Mouse (Mus musculus) gastrocnemius, postnatal 25 days (tissue): ENCODE data around the gene Muc5b. TPM values are rescaled to one million over a fixed set of nuclear protein-coding genes. Genes with fewer than 3 reads are reported as not detected.
"Not testable (repeated sequence)": the region's sequence is repeated elsewhere in the genome, so short reads cannot be mapped to it uniquely, and the experiment has no call there.

Experiments
- DNase-seq: peaks from one replicate; pipeline ENCODE4 v3.0.0; 2022
- long read RNA-seq, 2 experiments: library from polyadenylated mRNA; stranded (forward); transcript quantifications; one replicate each; pipeline ENCODE4 v2.0.0; 2021
- total RNA-seq, 2 experiments: library from RNA; stranded (reverse); gene quantifications; 1 replicate in 1 of 2; 2 replicates in 1 of 2; pipeline ENCODE4 v1.2.3; 2021

Muc5b gene
- not detected for total RNA-seq
- long read RNA-seq, experiment 1, result 0 reads
- long read RNA-seq, experiment 2, result 0 reads

- DNase-seq, result no peak
These were observed at the start of gene Muc5b for GRCm38 (mm10) chr7:141838779-141839178. Gene Muc5b, plus strand, starts transcription at chr7:141839070.

- no peak for DNase-seq
These were observed 44.6 kb upstream of the Muc5b start for GRCm38 (mm10) chr7:141794251-141794650.

GRCm38 (mm10) chr7:141803206-141803605, 35.7 kb upstream of the Muc5b start:
- no peak for DNase-seq

GRCm38 (mm10) chr7:141805384-141805783, 33.5 kb upstream of the Muc5b start:
- DNase-seq, result no peak

GRCm38 (mm10) chr7:141807823-141808222, 31.0 kb upstream of the Muc5b start:
- DNase-seq, result not testable (repeated sequence)

GRCm38 (mm10) chr7:141809933-141810332, 28.9 kb upstream of the Muc5b start:
- not testable (repeated sequence) for DNase-seq

- no peak for DNase-seq
These were observed 25.5 kb upstream of the Muc5b start for GRCm38 (mm10) chr7:141813321-141813720.

GRCm38 (mm10) chr7:141815361-141815760, 23.5 kb upstream of the Muc5b start:
- peak; percentile 19 for DNase-seq

GRCm38 (mm10) chr7:141817355-141818075, 21.4 kb upstream of the Muc5b start:
- DNase-seq, result no peak

- no peak for DNase-seq
These were observed 20.6 kb upstream of the Muc5b start for GRCm38 (mm10) chr7:141818267-141818666.

- DNase-seq, result no peak
These were observed 16.1 kb upstream of the Muc5b start for GRCm38 (mm10) chr7:141822582-141823261.

GRCm38 (mm10) chr7:141823699-141824098, 15.2 kb upstream of the Muc5b start:
- DNase-seq, result no peak

GRCm38 (mm10) chr7:141824398-141824797, 14.5 kb upstream of the Muc5b start:
- no peak for DNase-seq

- no peak for DNase-seq
These were observed 2.9 kb upstream of the Muc5b start for GRCm38 (mm10) chr7:141835941-141836340.

GRCm38 (mm10) chr7:141836423-141836822, 2.4 kb upstream of the Muc5b start:
- DNase-seq, result no peak

GRCm38 (mm10) chr7:141840354-141840753, 1.5 kb downstream of the Muc5b start:
- no peak for DNase-seq

GRCm38 (mm10) chr7:141861046-141861445, 22.2 kb downstream of the Muc5b start:
- no peak for DNase-seq

- no peak for DNase-seq
These were observed 30.8 kb downstream of the Muc5b start for GRCm38 (mm10) chr7:141869644-141870043.

GRCm38 (mm10) chr7:141870553-141870952, 31.7 kb downstream of the Muc5b start:
- no peak for DNase-seq

GRCm38 (mm10) chr7:141874891-141875290, 36.0 kb downstream of the Muc5b start:
- DNase-seq, result no peak

- DNase-seq, result no peak
These were observed 39.9 kb downstream of the Muc5b start for GRCm38 (mm10) chr7:141878813-141879212.

GRCm38 (mm10) chr7:141892151-141892550, 53.3 kb downstream of the Muc5b start:
- DNase-seq, result no peak

- DNase-seq, result no peak
These were observed 63.0 kb downstream of the Muc5b start for GRCm38 (mm10) chr7:141901825-141902224.

GRCm38 (mm10) chr7:141902269-141902729, 63.4 kb downstream of the Muc5b start:
- peak; percentile 99 for DNase-seq
